Mouse (Mus musculus) liver, embryonic 14.5 days (tissue): Measurements from ENCODE around the gene Arl8a. TPM values are rescaled to one million over a fixed set of nuclear protein-coding genes. Genes with fewer than 3 reads are reported as not detected.

Experiments
- ATAC-seq: fragments of 200-750 bp; cut with Nextera tagmentation; 2 replicates; pipeline ENCODE4 v1.8.0; 2017; ENCODE audit warnings: moderate number of reproducible peaks, mild to moderate bottlenecking, moderate library complexity; ENCODE audit not compliant: insufficient read depth
- DNase-seq, 3 experiments: peaks; one replicate each; pipeline ENCODE4 v3.0.0-alpha.2; 2012 to 2013; ENCODE audit warnings: low read depth in 3 of 3, low spot score in 3 of 3
- H3K27ac ChIP-seq: fragments of 300-500 bp; sonication (generic); 2 replicates; pipeline ENCODE4 v1.5.1; 2014; ENCODE audit warnings: moderate library complexity, mild to moderate bottlenecking, control low read depth, inconsistent platforms
- H3K27me3 ChIP-seq: fragments of 300-500 bp; sonication (generic); 2 replicates; pipeline ENCODE4 v1.6.1; 2014; ENCODE audit warnings: mild to moderate bottlenecking, low read length, moderate library complexity; ENCODE audit not compliant: control insufficient read depth, insufficient read depth
- H3K36me3 ChIP-seq: fragments of 300-500 bp; sonication (generic); replicated peaks from 2 replicates; pipeline ENCODE4 v1.6.1; 2014; ENCODE audit warnings: low read depth; ENCODE audit not compliant: control insufficient read depth, insufficient read depth
- H3K4me1 ChIP-seq, 2 experiments: fragments of 200-500 bp in 1 of 2; fragments of 300-500 bp in 1 of 2; sonication (generic) in 1 of 2; replicated peaks; 2 replicates each; pipeline ENCODE4 v1.6.1; 2012 to 2014; ENCODE audit warnings: antibody characterized with exemption in 1 of 2, inconsistent platforms in 1 of 2, low read length in 1 of 2; ENCODE audit not compliant: control insufficient read depth in 2 of 2, insufficient read depth in 2 of 2
- H3K4me2 ChIP-seq: fragments of 300-500 bp; sonication (generic); 2 replicates; pipeline ENCODE4 v1.6.1; 2014; ENCODE audit warnings: low read depth, mild to moderate bottlenecking, control low read depth, moderate library complexity
- H3K4me3 ChIP-seq, 2 experiments: fragments of 200-500 bp in 1 of 2; fragments of 300-500 bp in 1 of 2; sonication (generic) in 1 of 2; 2 replicates each; pipeline ENCODE4 v1.5.1; 2012 to 2014; ENCODE audit warnings: low read depth in 2 of 2, low read length in 2 of 2, mild to moderate bottlenecking in 2 of 2, control low read depth in 1 of 2, inconsistent platforms in 1 of 2, moderate library complexity in 1 of 2; ENCODE audit not compliant: insufficient read depth in 1 of 2
- H3K9ac ChIP-seq: fragments of 300-500 bp; sonication (generic); replicated peaks from 2 replicates; pipeline ENCODE4 v1.6.1; 2014; ENCODE audit warnings: mild to moderate bottlenecking, control low read depth, moderate library complexity
- H3K9me3 ChIP-seq: fragments of 300-500 bp; sonication (generic); 2 replicates; pipeline ENCODE4 v1.6.1; 2016; ENCODE audit warnings: low read length, mixed read lengths; ENCODE audit not compliant: control insufficient read depth
- CTCF ChIP-seq: IDR thresholded peaks from 2 replicates; pipeline ENCODE4 v1.5.1; 2016; ENCODE audit warnings: antibody characterized with exemption, low read depth, control low read depth
- EP300 ChIP-seq: IDR thresholded peaks from 2 replicates; pipeline ENCODE4 v1.6.1; 2016; ENCODE audit warnings: antibody characterized with exemption, low read depth
- WGBS: fragments of 180-500 bp; shearing (Covaris S2); extraction: QIAGEN DNeasy Blood & Tissue Kit; methylation state at CpG from one replicate; pipeline ENCODE4 v1.1.7; 2014; ENCODE audit not compliant: insufficient replicate concordance; 5-methylcytosine and 5-hydroxymethylcytosine counted together
- polyA plus RNA-seq, 2 experiments: library from polyadenylated mRNA; depleted of rRNA in 1 of 2; stranded (reverse) in 1 of 2; unstranded in 1 of 2; fragments of >200 nt; fragmentation: Nextera tagmentation in 1 of 2; extraction: Ambion mirVana in 1 of 2; gene quantifications; 2 replicates each; pipeline versions ENCODE4 v1.2.1 to v1.2.3; 2012 to 2014

Arl8a gene
- polyA plus RNA-seq, 2 experiments: 7.2 to 9.2 TPM

DNA sequence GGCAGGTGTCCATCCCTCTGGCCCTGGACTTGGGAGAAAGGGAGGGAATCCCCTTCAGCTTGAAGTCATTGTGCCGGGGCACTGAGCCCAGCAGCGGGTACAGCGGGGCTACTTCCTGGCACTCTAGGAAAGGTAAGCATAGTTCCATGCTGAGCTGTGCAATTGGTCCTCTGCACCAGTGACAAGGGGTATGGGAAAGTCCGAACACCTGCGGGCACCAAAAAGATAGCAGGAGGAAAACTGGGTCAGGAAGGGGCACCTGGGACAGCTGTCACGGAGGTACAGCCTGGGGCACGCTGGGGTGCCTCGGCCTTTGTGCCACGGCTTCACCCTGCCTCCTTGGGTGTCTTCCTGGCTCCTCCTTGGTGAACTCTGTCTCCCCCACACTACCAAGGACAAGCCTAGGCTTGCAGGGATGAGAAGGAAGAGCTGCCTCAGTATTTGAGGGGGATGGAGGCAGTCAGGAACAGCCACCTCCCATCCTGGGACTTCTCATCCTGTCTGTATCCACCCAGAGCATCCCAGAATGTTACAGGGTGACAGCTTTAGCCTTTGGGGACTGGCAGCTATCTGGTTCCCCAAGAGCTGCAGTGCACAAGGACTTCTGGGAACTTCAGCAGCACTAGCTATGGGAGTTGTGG is 17.0 kb upstream of the Arl8a start:
- DNase-seq (no peak), ATAC-seq (no peak)
- Histone ChIP-seq H3K36me3 (no peaks in the 10 kb centered on the region), H3K4me3 (no peak overlapping the region), H3K4me1 (peaks cover 25 to 33% of the 10 kb centered on the region in 2 experiments), H3K4me2 (no peak overlapping the region), H3K27ac (no peak overlapping the region), H3K27me3 (no peaks in the 10 kb centered on the region; the same call in 1 of the 2 replicates), H3K9me3 (no peaks in the 10 kb centered on the region), H3K9ac (no peak overlapping the region)
- 65% methylated on average over 9 of the region's 9 CpGs for WGBS
- no peak for TF ChIP-seq CTCF
- no peak for TF ChIP-seq EP300

DNA sequence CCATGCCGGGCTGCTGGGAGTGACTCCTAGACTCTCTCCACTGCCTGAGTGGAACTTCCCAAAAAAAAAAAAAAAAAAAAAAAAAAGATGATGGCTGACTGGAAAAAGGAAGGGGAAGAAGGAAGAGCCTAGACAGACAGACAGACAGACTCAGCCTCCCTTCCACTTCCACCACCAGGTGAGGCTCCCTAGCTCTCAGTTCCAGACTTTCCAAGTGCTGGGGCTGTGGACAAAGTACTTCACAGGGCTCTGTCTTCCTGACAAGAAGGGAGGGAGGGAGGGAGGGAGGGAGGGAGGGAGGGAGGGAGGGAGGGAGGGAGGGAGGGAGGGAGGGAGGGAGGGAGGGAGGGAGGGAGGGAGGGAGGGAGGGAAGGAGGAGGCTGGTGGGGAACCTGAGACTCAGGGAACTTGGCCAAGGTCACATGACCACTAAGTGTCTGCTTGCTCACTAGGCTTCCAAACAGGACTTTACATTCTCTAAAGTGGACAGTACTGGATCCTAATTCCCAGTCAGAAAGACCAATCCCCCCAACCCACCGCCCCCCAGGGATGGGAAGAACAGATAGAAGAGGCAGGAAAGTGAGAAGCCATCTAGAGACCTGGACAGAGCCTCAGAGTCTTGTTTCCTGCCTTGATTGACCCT is 16.1 kb upstream of the Arl8a start:
- Histone ChIP-seq H3K27me3 (no peaks in the 10 kb centered on the region; the same call in 1 of the 2 replicates), H3K27ac (no peak overlapping the region), H3K4me3 (no peak overlapping the region), H3K4me2 (peak overlapping the region; percentile 63), H3K4me1 (peaks cover 26 to 33% of the 10 kb centered on the region in 2 experiments), H3K9ac (no peak overlapping the region), H3K9me3 (no peaks in the 10 kb centered on the region), H3K36me3 (no peaks in the 10 kb centered on the region)
- 15% methylated on average over 2 of the region's 2 CpGs for WGBS
- no peak for TF ChIP-seq EP300
- TF ChIP-seq CTCF: no peak
- ATAC-seq: no peak
- no peak for DNase-seq

DNA sequence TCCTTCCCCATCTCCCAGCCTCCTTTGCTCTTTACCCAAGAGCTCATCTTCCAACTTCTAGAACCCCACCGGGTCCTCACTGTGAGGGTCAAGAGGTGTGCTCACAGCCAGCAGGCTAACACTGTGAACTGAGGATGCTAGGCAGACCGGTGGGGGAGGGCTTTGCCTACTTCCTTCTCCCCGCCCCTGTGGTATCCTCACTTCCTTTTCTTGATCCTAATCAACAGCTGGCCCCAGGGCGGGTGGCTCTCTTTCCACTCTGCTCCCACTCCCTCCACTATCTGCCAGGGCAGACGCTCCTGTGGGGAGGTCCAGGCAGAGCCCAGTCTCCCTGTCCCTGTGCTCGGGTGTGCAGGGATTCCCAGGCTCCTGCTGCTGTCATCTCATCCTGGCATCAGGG is 15.6 kb upstream of the Arl8a start:
- DNase-seq: no peak
- peak overlapping the region; percentile 63 for H3K4me2 ChIP-seq
- no peak overlapping the region for H3K4me3 ChIP-seq
- WGBS: 3% methylated on average over 6 of the region's 6 CpGs
- no peak for TF ChIP-seq CTCF
- TF ChIP-seq EP300: no peak
- H3K27ac ChIP-seq: peak overlapping the region; percentile 17; the same call in 1 of the 2 replicates
- ATAC-seq: peak; percentile 38; the same call in 1 of the 2 replicates
- no peak overlapping the region; the same call in 1 of the 2 replicates for H3K9ac ChIP-seq
- no peaks in the 10 kb centered on the region for H3K9me3 ChIP-seq
- H3K36me3 ChIP-seq: no peaks in the 10 kb centered on the region; the same call in 1 of the 2 replicates
- H3K4me1 ChIP-seq: peaks cover 26 to 33% of the 10 kb centered on the region in 2 experiments
- no peaks in the 10 kb centered on the region; the same call in 1 of the 2 replicates for H3K27me3 ChIP-seq

DNA sequence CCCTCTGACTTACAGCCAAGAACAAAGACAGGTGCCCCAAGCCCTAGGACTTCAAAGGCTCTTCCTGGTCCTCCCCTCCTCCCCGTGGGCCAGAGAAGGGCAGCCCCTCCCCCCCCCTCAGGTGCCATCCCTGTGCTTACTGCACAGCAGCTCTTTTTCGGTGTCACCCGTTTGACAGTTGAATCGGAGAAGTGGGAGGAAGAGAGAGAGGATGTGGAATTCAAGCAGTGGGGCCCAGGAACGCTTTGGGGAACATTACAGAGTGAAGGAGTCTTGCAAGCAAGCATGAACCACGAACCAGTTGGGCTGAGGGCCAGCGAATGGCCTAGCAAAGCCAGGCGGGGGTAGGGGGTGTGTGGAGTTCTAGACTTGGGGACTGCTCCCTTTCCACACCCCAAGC is 15.1 kb upstream of the Arl8a start:
- WGBS: 7% methylated on average over 8 of the region's 8 CpGs
- Histone ChIP-seq H3K27ac (peak overlapping the region; percentile 17), H3K9ac (no peak overlapping the region; the same call in 1 of the 2 replicates), H3K4me2 (peak overlapping the region; percentile 63), H3K36me3 (no peaks in the 10 kb centered on the region; the same call in 1 of the 2 replicates), H3K4me1 (peaks cover 26 to 33% of the 10 kb centered on the region in 2 experiments), H3K4me3 (no peak overlapping the region), H3K9me3 (no peaks in the 10 kb centered on the region), H3K27me3 (no peaks in the 10 kb centered on the region; the same call in 1 of the 2 replicates)
- no peak for TF ChIP-seq CTCF
- TF ChIP-seq EP300: no peak
- no peak for ATAC-seq
- no peak for DNase-seq

DNA sequence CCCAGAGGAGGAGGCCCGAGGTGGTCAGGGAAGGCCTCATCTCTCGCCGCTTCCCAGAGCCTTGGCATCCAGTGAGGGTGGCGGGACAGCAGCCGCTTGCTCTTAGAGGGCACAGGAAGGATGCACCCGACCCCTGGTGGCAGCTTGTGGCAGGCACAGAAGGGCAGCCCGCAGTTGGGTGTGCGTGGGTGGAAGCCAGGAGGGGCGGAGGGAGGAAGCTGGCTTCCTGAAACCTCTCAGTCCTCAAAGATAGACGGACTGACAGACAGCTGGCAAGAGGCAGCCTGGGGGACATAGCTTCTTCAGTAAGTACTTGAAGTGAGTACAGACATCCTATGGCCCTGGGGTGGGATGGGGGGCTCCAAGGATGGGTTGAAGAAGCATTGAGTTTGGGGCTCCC is 14.2 kb upstream of the Arl8a start, which contains the start of gene Ptpn7:
Ptpn7 (plus strand) TSS at position 228 of the 400 bp plus-strand sequence.
- ATAC-seq (peak; percentile 74), DNase-seq (peak; percentile 62 to 68 (median 65))
- H3K4me3 ChIP-seq: peak within 1 kb of the TSS; percentile 41 to 53
- peaks cover 26 to 33% of the 10 kb centered on the region in 2 experiments for H3K4me1 ChIP-seq
- TF ChIP-seq CTCF: peak; percentile 95
- TF ChIP-seq EP300: no peak
- H3K9ac ChIP-seq: peak within 1 kb of the TSS; percentile 53
- WGBS: 3% methylated on average over 10 of the region's 10 CpGs
- peak within 1 kb of the TSS; percentile 63 for H3K4me2 ChIP-seq
- no peaks in the 10 kb centered on the region; the same call in 1 of the 2 replicates for H3K36me3 ChIP-seq
- H3K9me3 ChIP-seq: no peaks in the 10 kb centered on the region
- H3K27me3 ChIP-seq: no peaks in the 10 kb centered on the region; the same call in 1 of the 2 replicates
- H3K27ac ChIP-seq: peak within 1 kb of the TSS; percentile 41
